In the genomic region with DNA sequence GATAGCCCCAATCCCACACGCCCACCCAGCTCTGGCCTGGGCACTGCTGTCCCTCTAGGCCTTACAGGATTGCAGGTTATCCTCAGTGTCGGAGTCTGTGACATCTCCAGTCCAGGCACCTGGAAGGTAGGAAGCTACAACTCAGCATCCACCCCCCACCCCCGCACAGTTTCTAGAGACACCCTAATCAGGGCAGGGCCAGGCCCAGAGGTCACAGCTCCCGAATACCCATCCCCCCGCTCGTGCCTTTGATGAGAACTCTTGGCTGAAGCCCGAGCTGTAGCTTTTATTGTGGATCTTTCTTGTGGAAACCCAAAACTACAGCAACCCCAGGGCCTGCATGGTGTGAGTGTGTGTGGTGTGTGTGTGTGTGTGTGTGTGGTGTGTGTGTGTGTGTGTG, we compare ENCODE assay signal across 26 mouse cellular contexts. TPM values are rescaled to one million over a fixed set of nuclear protein-coding genes. Genes with fewer than 3 reads are reported as not detected.
DNase-seq lines count a peak whose midpoint lies in the region; ATAC-seq lines count a peak whose summit lies in the region.
"Had no signal": no experiment of that assay in that cellular context is flagged by ENCODE, and none has a peak within 500 bp of the region (broad histone marks: within the 10 kb centered on the region; RNA-seq: fewer than 3 reads in every experiment).

No protein-coding gene starts in this region.

- no peak overlapping the region for H3K9ac ChIP-seq in midbrain, embryonic 16.5 days (ENCODE audit: low read depth, low read length)
- H3K9ac ChIP-seq in liver, embryonic 12.5 days, result no peak overlapping the region
- H3K9ac ChIP-seq: forebrain, embryonic 12.5 days; heart, embryonic 13.5 days; limb, embryonic 15.5 days; midbrain, embryonic 13.5 days; stomach, embryonic 15.5 days had no signal

- ATAC-seq in midbrain, embryonic 16.5 days, result no peak
- peak; percentile 29; the same call in 1 of the 2 replicates for ATAC-seq in liver, embryonic 12.5 days
- ATAC-seq: activated CD4-positive, CD25-positive, alpha-beta regulatory T cell, adult 4 months; hindbrain, postnatal 0 days; midbrain, embryonic 13.5 days had no signal

- no peaks in the 10 kb centered on the region for H3K36me3 ChIP-seq in midbrain, embryonic 10.5 days
- no peaks in the 10 kb centered on the region for H3K36me3 ChIP-seq in midbrain, embryonic 16.5 days (ENCODE audit: control insufficient read depth, insufficient read depth, low read length)
- no peaks in the 10 kb centered on the region for H3K36me3 ChIP-seq in liver, embryonic 12.5 days
- H3K36me3 ChIP-seq: forebrain, embryonic 12.5 days; heart, embryonic 13.5 days; limb, embryonic 15.5 days; midbrain, embryonic 13.5 days; stomach, embryonic 15.5 days had no signal

- H3K27ac ChIP-seq in midbrain, embryonic 10.5 days (replicated peaks), result peak overlapping the region; percentile 42; the same call in 1 of the 2 replicates
- H3K27ac ChIP-seq in midbrain, embryonic 16.5 days (ENCODE audit: low read length), result no peak overlapping the region
- peak overlapping the region; percentile 30 for H3K27ac ChIP-seq in liver, embryonic 12.5 days
- H3K27ac ChIP-seq: forebrain, embryonic 12.5 days; heart, embryonic 13.5 days; hindbrain, postnatal 0 days; layer of hippocampus, adult 2 months; limb, embryonic 15.5 days; midbrain, embryonic 13.5 days; stomach, embryonic 15.5 days had no signal

- peaks cover 19% of the 10 kb centered on the region for H3K4me1 ChIP-seq in midbrain, embryonic 10.5 days
- no peaks in the 10 kb centered on the region for H3K4me1 ChIP-seq in midbrain, embryonic 16.5 days (ENCODE audit: control insufficient read depth, insufficient read depth, low read length)
- H3K4me1 ChIP-seq in liver, embryonic 12.5 days, result peaks cover 69% of the 10 kb centered on the region
- H3K4me1 ChIP-seq: forebrain, embryonic 12.5 days; heart, embryonic 13.5 days; limb, embryonic 15.5 days; stomach, embryonic 15.5 days had no signal

- DNase-seq in midbrain, embryonic 10.5 days (ENCODE audit: low spot score), result no peak
- DNase-seq in embryo, embryonic 10.5 days (ENCODE audit: low spot score), result peak; percentile 37
- DNase-seq in thymus, postnatal 14 days, result no peak
- DNase-seq in lung, postnatal 4 days, result no peak
- no peak for DNase-seq in adrenal gland, postnatal 10 days
- DNase-seq: adrenal gland, postnatal 14 days; cerebellum, adult 2 months; heart, adult 11 months; kidney, adult 18-20 months; kidney, postnatal 10 days; thymus, adult 18-20 months had no signal

- 50% methylated on average over 7 of the region's 7 CpGs for WGBS in midbrain, embryonic 10.5 days
- WGBS in midbrain, embryonic 16.5 days, result 47% methylated on average over 7 of the region's 7 CpGs
- 36% methylated on average over 7 of the region's 7 CpGs for WGBS in liver, embryonic 12.5 days (ENCODE audit: insufficient replicate concordance)

- H3K9me3 ChIP-seq in midbrain, embryonic 10.5 days (replicated peaks), result no peaks in the 10 kb centered on the region
- no peaks in the 10 kb centered on the region for H3K9me3 ChIP-seq in midbrain, embryonic 16.5 days (replicated peaks; ENCODE audit: control insufficient read depth, low read length, poor library complexity, severe bottlenecking)
- H3K9me3 ChIP-seq in liver, embryonic 12.5 days (replicated peaks), result no peaks in the 10 kb centered on the region
- H3K9me3 ChIP-seq: forebrain, embryonic 12.5 days; heart, embryonic 13.5 days; limb, embryonic 15.5 days; midbrain, embryonic 13.5 days; stomach, embryonic 15.5 days had no signal

- H3K4me3 ChIP-seq in midbrain, embryonic 10.5 days, result no peak overlapping the region
- no peak overlapping the region for H3K4me3 ChIP-seq in midbrain, embryonic 16.5 days (ENCODE audit: low read depth, low read length)
- H3K4me3 ChIP-seq in liver, embryonic 12.5 days, result no peak overlapping the region
- H3K4me3 ChIP-seq: forebrain, embryonic 12.5 days; heart, embryonic 13.5 days; layer of hippocampus, adult 2 months; limb, embryonic 15.5 days; midbrain, embryonic 13.5 days; myocyte; stomach, embryonic 15.5 days had no signal

- H3K4me2 ChIP-seq in midbrain, embryonic 16.5 days (ENCODE audit: low read length), result no peak overlapping the region
- peak overlapping the region; percentile 31; the same call in 1 of the 2 replicates for H3K4me2 ChIP-seq in liver, embryonic 12.5 days
- H3K4me2 ChIP-seq: forebrain, embryonic 12.5 days; heart, embryonic 13.5 days; limb, embryonic 15.5 days; midbrain, embryonic 13.5 days; stomach, embryonic 15.5 days had no signal

- H3K27me3 ChIP-seq in midbrain, embryonic 10.5 days (ENCODE audit: low read depth, poor library complexity, severe bottlenecking), result no peaks in the 10 kb centered on the region
- H3K27me3 ChIP-seq in midbrain, embryonic 16.5 days (ENCODE audit: control insufficient read depth, insufficient read depth, low read depth, low read length), result no peaks in the 10 kb centered on the region
- 0 out of 2 replicates have a peak, but pooled peaks cover 3% of the 10 kb centered on the region for H3K27me3 ChIP-seq in liver, embryonic 12.5 days (replicated peaks)
- H3K27me3 ChIP-seq: forebrain, embryonic 12.5 days; heart, embryonic 13.5 days; limb, embryonic 15.5 days; midbrain, embryonic 13.5 days; stomach, embryonic 15.5 days had no signal

RNA-seq across cellular contexts. Expression of gene Muc6, which starts 2.9 kb away (rescaled TPM):
- 0.14 and 0.20 TPM in 2 replicates for polyA plus RNA-seq in midbrain, embryonic 10.5 days (2016; fragmentation: Nextera tagmentation; extraction: Ambion mirVana)
- 0.23 and 0.26 TPM in 2 replicates for polyA plus RNA-seq in midbrain, embryonic 16.5 days (2015; fragmentation: Nextera tagmentation; extraction: Ambion mirVana)
- polyA plus RNA-seq in liver, embryonic 12.5 days (2016; fragmentation: Nextera tagmentation; extraction: Ambion mirVana), result 1.5 and 1.9 TPM in 2 replicates
- total RNA-seq in adrenal gland, postnatal 10 days (2021), result under 1 TPM in 1 of 2 experiments, not detected in 1; 0.06 TPM
- total RNA-seq: adrenal gland, postnatal 14 days; gastrocnemius, adult 8-10 months; heart, postnatal 25 days; hindbrain, postnatal 0 days; layer of hippocampus, adult 2 months; left cerebral cortex, postnatal 36 days had no signal

RNA-seq across cellular contexts. Expression of gene Muc2, which starts 37.9 kb away (rescaled TPM):
- 0.21 TPM in 2 replicates for polyA plus RNA-seq in midbrain, embryonic 10.5 days (2016; fragmentation: Nextera tagmentation; extraction: Ambion mirVana)
- polyA plus RNA-seq in midbrain, embryonic 16.5 days (2015; fragmentation: Nextera tagmentation; extraction: Ambion mirVana), result 0.16 and 0.67 TPM in 2 replicates
- polyA plus RNA-seq in liver, embryonic 12.5 days (2016; fragmentation: Nextera tagmentation; extraction: Ambion mirVana), result 0.14 and 0.17 TPM in 2 replicates
- total RNA-seq in adrenal gland, postnatal 10 days (2021), result 1 to 10 TPM; 1.8 to 1.9 TPM
- total RNA-seq: common myeloid progenitor, adult 5-6 weeks; heart, postnatal 25 days had no signal
- polyA plus RNA-seq: activated CD4-positive, CD25-positive, alpha-beta regulatory T cell, adult 4 months; myocyte had no signal
